Mouse (Mus musculus): ENCODE measurements at regions not wholly inside any gene's neighbourhood (a gene's known extent, or its start where the extent isn't known, plus 50 kb on each side); places are given as distances from the start of the nearest gene placed in this dataset.
"Not testable (repeated sequence)": the region's sequence is repeated elsewhere in the genome, so short reads cannot be mapped to it uniquely, and the experiment has no call there.

GRCm38 (mm10) chr12:21680026-21680425, 262.6 kb upstream of the Ywhaq start:
- ATAC-seq (replicated peaks; ENCODE audit: insufficient number of reproducible peaks, low FRiP score, low TSS enrichment, poor library complexity, severe bottlenecking), result not testable (repeated sequence)

GRCm38 (mm10) chr12:21649381-21649780, 231.9 kb upstream of the Ywhaq start:
- ATAC-seq (replicated peaks; ENCODE audit: insufficient number of reproducible peaks, low FRiP score, low TSS enrichment, poor library complexity, severe bottlenecking), result not testable (repeated sequence)

DNA sequence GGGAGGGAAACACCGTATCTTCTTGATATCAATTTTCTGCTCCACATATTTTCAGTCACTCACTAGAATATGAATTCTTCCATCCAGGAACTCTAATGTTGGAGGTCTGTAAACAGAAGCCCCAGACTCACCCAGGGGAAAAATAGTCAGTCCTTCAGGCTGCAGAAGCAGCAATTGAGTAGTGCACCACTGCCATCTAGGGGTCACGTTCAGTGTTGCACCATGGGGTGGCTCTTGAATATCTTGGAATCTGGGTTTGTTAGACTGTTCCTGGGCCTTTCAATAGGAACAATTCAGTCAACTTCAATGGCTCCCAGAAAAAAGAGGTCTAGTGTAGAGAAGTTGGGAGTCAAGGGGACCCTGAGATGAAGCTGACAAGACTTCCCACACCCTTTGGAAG, 196.3 kb upstream of the Ywhaq start:
- ATAC-seq (replicated peaks; ENCODE audit: insufficient number of reproducible peaks, low FRiP score, low TSS enrichment, poor library complexity, severe bottlenecking), result not testable (repeated sequence)

- no peak for ATAC-seq (replicated peaks; ENCODE audit: insufficient number of reproducible peaks, low FRiP score, low TSS enrichment, poor library complexity, severe bottlenecking)
These were observed 151.1 kb upstream of the Ywhaq start for GRCm38 (mm10) chr12:21568415-21569040.

- ATAC-seq (replicated peaks; ENCODE audit: insufficient number of reproducible peaks, low FRiP score, low TSS enrichment, poor library complexity, severe bottlenecking), result not testable (repeated sequence)
These were observed 126.5 kb upstream of the Ywhaq start for GRCm38 (mm10) chr12:21543962-21544361.

- ATAC-seq (replicated peaks; ENCODE audit: insufficient number of reproducible peaks, low FRiP score, low TSS enrichment, poor library complexity, severe bottlenecking), result peak; percentile 47; the same call in 1 of the 2 replicates
These were observed 125.9 kb upstream of the Ywhaq start for GRCm38 (mm10) chr12:21543153-21543894.

DNA sequence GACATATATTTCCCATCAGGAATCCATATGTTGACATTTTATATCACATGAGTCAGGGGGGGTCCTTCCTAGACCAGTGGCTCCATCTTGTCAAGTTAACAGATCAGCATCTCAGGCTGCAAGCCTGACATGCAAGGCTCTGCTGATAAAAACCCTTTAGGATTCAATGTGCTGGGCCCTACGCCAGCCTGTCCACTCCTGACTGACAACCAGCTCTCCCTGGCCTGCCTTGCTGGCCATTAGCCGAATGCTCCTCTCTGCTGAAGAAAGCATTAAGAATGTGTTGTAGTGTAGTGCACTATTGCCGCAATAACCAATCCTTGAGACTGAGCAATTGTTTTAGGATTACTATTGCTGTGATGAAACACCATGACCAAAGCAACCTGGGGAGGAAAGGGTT, 114.3 kb upstream of the Ywhaq start:
- ATAC-seq (replicated peaks; ENCODE audit: insufficient number of reproducible peaks, low FRiP score, low TSS enrichment, poor library complexity, severe bottlenecking), result no peak

DNA sequence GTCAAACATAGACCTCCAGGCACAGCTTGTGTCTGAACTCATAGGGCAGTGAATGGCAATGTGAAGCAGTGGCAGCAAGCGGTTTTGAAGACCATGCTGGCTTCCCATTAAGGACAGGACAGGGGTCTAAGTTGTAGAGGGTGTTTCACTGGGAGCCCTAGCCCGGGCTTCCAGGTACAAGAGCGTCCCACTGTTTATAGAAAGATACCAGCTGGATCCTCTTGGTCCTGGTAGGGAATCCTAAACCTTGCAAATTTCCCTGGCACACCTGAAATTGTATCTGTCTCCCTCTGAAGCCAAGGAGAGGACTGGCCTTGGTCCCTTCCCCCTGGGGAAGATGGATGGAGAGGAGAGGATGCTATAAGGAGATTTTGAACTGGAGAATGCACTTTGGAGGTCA, 111.9 kb upstream of the Ywhaq start:
- not testable (repeated sequence) for ATAC-seq (replicated peaks; ENCODE audit: insufficient number of reproducible peaks, low FRiP score, low TSS enrichment, poor library complexity, severe bottlenecking)

DNA sequence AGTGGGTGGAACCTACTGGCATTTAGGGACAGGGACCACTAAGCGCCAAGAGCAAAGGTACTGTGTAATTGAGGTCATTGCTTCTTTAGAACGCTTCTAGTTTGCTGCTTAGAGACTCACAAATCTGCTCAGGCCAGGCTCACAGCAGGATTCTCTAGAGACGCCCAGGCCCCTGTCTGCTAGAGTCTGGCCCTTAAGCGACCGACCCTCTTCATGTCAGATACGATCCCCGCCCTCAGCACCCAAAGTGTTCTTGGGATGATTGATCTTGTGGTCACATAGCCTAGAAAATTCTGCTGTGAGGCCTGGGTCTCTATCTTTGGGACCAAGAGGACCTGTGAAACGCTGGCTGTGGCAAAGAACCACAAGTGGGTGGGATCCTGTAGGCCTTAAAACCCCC, 109.9 kb upstream of the Ywhaq start:
- ATAC-seq (replicated peaks; ENCODE audit: insufficient number of reproducible peaks, low FRiP score, low TSS enrichment, poor library complexity, severe bottlenecking), result not testable (repeated sequence)

DNA sequence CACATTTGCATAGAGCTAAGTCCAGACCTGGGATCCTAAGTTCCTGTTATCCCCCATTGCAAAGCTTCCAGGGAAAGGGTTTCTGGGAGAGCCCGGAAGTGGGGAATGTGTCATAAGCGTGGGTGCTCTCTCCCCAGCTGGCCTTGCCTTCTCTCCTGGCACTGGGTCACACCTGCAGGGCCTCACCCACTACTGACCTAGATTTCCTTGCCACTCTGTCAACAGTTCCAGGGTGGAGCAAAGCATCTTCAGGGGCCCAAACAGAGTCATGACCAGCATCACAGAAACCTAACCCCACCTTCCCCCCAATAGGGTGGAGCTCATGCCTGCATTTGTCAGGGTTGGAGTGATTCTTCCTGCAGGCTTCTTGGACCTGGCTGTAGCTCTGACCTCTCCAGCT, 109.5 kb upstream of the Ywhaq start:
- not testable (repeated sequence) for ATAC-seq (replicated peaks; ENCODE audit: insufficient number of reproducible peaks, low FRiP score, low TSS enrichment, poor library complexity, severe bottlenecking)

DNA sequence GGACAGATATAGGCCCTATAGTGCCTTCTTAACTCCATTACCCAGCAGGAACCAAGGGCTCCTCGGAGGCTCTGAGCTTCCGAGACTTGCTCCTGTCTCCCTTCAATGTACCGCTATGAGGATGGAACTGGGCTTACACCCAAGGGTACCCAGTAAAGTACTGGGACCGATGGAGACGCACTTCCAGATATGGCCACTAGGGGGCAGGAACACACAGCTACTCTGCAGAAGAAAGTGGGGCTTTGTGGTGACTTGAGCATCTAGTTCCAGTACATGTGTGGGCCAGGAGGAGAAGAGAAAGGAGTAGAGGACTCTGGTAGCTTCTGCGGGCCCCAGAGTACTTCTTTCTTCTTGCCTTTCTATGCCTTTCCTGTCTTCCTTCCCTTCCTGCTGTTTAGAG, 108.1 kb upstream of the Ywhaq start:
- ATAC-seq (replicated peaks; ENCODE audit: insufficient number of reproducible peaks, low FRiP score, low TSS enrichment, poor library complexity, severe bottlenecking), result peak; percentile 75

DNA sequence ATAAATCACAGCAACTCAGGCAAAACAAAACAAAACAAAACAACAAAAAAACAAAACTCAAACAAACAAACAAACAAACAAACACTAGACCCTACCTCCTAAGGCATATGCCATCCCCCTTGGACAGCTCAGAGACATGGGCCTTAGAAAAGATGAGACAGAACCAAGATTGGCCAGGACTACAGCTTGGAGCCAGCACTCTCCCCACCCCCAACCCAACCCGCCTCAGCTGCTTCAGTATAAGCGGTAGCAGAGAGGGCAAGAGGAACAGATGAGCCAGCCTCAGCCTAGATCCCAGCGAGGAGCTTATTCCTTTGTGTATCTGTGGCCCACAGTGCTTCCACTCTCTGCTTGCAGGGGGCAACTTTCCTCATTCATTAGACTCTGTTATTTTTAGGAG, 105.2 kb upstream of the Ywhaq start:
- ATAC-seq (replicated peaks; ENCODE audit: insufficient number of reproducible peaks, low FRiP score, low TSS enrichment, poor library complexity, severe bottlenecking), result no peak

DNA sequence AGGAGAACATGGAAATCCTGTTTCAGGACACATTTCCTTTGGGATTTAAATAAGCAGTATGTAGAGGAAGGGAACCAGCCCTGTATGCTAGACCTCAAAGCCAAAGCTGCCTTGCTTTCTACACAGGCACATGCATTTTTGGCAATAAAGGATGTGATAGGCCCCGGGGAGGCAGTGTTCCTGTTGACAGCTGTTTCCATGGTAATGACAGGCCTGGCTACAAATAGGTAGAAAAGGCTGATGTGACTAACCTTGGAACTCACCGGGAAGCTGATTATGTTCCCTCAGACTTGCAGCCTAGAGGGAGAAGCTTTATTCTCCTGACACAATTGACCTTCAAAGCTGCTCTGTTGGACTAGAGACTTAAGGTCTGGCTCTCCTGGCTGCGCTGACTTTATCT, 101.6 kb upstream of the Ywhaq start:
- ATAC-seq (replicated peaks; ENCODE audit: insufficient number of reproducible peaks, low FRiP score, low TSS enrichment, poor library complexity, severe bottlenecking), result no peak

DNA sequence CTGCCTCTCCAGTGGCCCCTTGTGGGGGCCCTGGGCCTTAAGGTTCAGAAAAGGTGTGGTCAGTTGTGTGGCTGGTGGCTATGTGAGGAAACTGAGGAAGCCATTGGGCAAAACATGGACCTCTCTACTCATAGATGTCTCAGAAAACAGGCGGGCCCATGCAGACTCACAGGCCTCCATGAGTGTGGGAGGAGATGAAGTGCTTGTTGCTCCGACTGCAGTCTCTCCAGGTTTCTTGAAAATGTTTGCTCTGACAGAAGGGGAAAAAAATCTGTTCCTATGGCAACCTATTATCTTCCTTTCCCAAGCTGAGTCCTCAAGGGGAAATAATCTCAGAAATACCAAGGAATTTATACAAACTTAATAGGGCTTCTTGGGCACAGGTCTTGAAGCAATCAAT, 95.3 kb upstream of the Ywhaq start:
- ATAC-seq (replicated peaks; ENCODE audit: insufficient number of reproducible peaks, low FRiP score, low TSS enrichment, poor library complexity, severe bottlenecking), result no peak

- ATAC-seq (replicated peaks; ENCODE audit: insufficient number of reproducible peaks, low FRiP score, low TSS enrichment, poor library complexity, severe bottlenecking), result no peak
These were observed 93.7 kb upstream of the Ywhaq start for GRCm38 (mm10) chr12:21511043-21511665.

- no peak for ATAC-seq (replicated peaks; ENCODE audit: insufficient number of reproducible peaks, low FRiP score, low TSS enrichment, poor library complexity, severe bottlenecking)
These were observed 89.6 kb upstream of the Ywhaq start for GRCm38 (mm10) chr12:21507080-21507479.

DNA sequence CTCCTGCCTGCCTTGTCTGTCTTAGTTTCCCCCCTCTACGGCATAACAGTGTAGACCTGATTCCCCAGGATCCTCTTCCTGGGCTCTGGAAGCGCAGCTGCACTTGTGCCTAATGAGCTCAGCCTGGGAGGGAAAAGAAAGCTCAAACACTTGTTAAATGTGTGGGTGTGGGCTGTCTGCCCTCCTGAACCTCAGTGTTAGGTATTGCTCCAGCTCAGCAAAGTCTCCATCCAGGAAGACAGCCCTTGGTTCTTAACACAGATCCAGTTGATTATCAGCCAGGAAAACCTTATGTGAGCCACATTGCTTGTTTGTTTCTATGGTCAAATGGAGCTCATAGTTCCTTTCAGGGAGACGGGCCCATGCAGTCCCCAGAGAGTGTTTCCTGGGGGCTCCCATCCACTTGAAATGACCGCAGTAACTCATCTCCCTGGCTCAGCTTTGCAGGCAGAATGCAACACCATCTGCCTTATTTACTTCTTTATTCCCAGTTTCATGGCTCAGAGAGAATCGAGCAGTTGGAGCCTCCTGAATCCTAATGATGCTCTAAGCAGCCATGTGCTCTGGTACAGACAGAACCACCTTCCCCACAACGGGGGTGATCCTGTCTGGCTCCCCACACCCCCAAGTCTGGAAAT, 88.4 kb upstream of the Ywhaq start:
- ATAC-seq (replicated peaks; ENCODE audit: insufficient number of reproducible peaks, low FRiP score, low TSS enrichment, poor library complexity, severe bottlenecking), result no peak

DNA sequence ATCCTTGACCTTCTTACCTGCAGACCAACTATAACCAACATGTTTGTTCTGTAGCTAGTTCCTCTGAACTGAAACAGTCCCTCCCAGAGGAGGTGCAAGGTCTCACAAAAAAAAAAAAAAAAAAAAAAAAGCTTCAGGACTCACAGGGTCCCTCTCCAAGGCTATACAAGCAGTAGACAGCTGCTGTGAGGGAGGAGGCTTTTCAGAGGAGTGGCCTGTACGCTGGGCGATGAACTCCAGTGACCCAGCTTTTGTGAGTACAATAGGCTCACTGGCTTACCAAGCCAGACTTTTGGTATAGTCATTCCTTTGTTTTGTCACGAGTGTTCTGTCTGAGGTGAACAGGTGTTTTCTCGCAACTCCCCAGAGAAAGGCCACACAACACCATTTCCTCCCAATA, 85.8 kb upstream of the Ywhaq start:
- no peak for ATAC-seq (replicated peaks; ENCODE audit: insufficient number of reproducible peaks, low FRiP score, low TSS enrichment, poor library complexity, severe bottlenecking)

DNA sequence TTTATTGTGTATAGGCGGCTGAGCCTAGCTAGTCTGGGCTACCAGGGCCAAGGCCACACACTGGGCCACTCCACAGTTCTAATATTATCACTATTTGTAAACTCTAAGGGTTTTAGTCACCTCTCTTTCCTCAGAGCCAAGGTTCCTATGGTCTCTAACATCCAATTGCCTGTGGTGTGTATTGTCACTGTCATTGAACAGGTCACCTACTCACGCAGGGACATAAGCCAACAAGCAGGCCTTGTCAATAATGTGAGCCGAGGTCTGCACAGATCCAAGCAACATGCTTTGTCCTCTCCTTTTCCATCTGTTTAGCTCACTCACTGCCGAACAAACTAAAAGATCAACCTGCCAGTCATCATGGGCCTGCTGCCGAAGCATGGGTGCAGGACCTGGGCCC, 79.5 kb upstream of the Ywhaq start:
- no peak for ATAC-seq (replicated peaks; ENCODE audit: insufficient number of reproducible peaks, low FRiP score, low TSS enrichment, poor library complexity, severe bottlenecking)

- ATAC-seq (replicated peaks; ENCODE audit: insufficient number of reproducible peaks, low FRiP score, low TSS enrichment, poor library complexity, severe bottlenecking), result no peak
These were observed 78.1 kb upstream of the Ywhaq start for GRCm38 (mm10) chr12:21495511-21495910.
